Mouse (Mus musculus) cerebellum, postnatal 4 days (tissue): ENCODE data around the gene Cenpb.
A peak's percentile ranks its signal among the peaks of the same experiment; 100 is the strongest.

ENCODE experiments used
- DNase-seq, 2 experiments: peaks; one replicate each; pipeline ENCODE4 v3.0.0; 2022; ENCODE audit warnings: low spot score in 2 of 2, mixed read lengths in 1 of 2

Gene Cenpb

DNA sequence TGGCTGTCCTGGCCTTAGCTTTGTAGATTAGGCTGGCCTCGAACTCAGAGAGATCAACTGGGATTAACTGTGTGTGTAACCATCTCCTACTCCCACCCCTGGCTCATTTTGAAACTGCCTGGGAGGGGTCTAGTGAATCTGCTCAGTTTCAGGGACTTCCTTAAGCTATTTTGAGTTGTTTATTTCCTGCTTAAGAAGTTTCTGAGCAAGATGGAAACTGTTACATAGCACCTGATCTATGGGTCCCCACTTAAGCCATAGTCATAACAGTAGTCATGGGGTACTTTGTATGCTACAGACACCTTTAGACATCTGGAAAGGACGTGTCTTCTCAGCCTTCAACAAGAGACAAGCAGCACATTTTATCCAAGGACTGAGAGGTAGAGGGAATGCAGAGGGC, 20.8 kb upstream of the Cenpb start:
- DNase-seq = no peak

DNA sequence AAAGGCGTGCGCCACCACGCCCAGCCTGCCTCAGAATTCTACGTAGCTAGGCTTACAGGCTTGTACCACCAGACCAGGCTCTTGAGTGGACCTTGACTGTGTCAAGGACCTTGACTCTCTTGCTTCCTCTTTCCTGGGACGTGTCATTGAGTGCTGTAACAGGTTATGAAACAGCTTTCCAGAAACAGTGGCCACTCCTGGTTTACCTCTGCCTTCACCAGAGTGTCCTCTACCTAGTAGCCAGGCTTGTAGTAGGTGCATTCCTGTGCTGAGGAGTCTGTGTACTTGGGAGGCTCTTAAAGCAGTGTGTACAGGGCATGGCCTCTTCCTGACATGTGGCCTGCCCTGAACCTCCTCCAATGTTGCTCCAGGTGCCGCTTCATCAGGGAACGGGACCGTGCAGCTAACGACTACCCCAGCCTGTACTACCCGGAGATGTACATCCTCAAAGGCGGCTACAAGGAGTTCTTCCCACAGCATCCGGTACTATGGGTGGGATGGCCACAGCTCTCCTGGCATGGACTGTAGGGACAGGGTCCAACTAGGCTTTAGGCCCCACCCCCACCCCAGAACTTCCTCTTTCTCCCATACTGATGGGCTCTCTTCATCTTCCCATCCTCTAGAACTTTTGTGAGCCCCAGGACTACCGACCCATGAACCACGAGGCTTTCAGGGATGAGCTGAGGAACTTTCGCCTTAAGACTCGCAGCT, 16.9 kb upstream of the Cenpb start:
- no peak for DNase-seq

DNA sequence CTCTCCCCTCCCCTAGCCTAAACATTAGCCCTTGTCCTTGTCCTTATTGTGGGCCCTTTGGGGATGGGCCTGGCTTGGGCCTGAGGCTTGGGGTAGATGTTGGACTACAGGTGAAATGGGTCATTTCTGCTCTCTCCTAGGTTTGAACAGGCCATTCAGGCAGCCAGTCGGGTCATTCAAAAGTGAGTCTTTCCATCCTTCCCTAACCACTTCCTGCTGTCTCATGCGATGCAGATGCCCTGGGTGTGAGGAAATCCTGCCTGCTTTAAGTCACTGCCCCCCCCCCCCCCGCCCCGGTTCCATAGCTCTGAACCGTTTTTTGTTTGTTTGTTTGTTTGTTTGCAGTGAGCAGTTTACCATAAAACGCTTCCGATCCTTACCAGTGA, 11.1 kb upstream of the Cenpb start:
- DNase-seq = no peak

DNA sequence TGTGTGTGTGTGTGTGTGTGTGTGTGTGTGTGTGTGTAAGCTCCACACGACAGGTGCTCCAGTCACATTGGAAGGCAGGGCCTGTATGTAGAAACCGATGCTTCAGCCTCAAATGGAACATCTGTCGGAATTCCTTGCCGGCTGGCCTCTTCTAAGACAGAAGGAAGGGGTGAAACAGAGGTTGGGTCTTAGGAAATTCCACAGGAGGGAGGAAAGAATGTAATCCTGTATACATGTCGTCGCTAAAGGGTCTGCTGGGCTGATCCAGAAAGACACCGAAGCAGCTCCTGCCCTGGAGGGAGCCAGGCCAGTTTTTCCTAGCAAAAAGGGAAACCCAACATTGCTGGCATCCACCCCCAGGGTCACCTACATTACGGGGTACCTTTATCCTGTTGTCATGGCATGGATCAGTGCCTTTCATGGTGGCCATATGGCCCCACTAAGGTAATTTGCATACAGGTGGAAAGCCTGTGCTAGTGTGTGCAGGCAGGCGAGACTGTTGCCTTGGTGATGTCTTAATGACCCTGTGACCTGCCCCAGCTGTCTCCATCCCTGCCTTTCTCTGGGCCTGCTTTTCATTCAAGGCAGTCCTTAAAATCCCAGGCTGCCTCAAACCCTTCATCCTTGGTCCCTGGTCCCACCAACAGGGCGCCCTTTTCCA, 10.6 kb upstream of the Cenpb start:
- no peak for DNase-seq

DNA sequence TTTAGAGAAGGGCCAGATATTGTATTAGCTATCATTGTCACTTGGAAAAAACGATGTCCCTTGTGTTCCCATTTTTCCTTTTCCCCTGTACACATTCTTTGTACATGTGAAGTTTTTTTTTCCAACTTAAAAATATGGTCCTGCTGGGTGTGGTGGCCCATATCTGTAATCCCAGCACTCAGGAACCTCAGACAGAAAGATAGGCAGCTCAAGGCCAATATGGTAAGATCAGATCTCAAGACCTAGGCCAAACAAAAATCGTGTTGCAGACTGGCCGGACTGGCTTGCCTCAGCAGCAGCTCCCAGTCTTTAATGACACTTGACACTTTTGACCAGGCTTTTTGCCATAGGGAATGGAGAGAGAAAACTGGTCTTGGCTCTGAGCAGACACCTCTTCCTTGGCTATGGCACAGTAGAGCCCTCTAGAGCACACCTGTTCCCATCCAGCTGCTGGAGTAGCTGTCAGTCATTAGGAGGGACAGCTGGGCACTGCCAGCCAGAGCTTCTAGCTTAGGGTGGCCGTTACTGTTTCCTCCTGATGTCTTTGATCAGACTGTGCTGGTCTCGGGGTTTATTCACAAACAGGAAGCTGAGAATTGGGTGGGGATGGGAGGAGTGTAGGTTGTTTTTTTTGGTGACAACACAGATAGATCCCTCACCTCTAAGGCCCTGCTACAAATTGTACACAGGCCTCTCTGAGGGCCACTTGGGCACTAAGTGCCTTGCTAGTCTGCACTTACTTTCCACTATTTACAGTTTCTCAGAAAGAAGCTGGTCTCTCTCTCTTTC, 9.8 kb upstream of the Cenpb start:
- DNase-seq = no peak

GRCm38 (mm10) chr2:131188311-131188710, 8.4 kb upstream of the Cenpb start:
- DNase-seq = no peak

- no peak for DNase-seq
These were observed 7.7 kb upstream of the Cenpb start for GRCm38 (mm10) chr2:131187602-131187922.

GRCm38 (mm10) chr2:131186771-131187601, 7.1 kb upstream of the Cenpb start, which contains the start of the genes Cdc25b and Spef1:
Gene Cdc25b (plus strand): TSS chr2:131186949.
Gene Spef1 (minus strand): TSS chr2:131187282.
- peak; percentile 63 to 82 for DNase-seq

DNA sequence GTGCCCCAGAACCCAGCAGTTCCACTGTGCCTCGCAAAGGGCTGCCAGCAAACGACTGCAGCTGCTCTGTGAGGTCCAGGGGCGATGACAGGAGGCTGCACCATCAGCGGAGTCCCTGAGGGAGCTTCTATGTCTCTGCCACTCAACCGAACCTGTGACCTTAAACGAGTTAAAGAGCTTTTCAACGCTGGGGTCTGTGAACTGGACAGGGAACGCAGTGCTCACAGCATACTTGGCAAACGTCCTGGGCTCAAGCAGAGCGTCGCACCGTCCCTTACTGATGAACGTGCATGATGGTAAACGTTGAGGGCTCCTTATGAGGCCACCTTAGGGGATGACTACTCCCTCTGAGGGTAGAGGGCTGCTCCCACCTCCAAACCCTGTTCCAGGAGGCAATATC, 6.5 kb upstream of the Cenpb start:
- no peak for DNase-seq

GRCm38 (mm10) chr2:131179246-131179886, 501 bp downstream of the Cenpb start:
- DNase-seq = peak in 1 of 2 experiments; percentile 71

GRCm38 (mm10) chr2:131178828-131179245, 1.0 kb downstream of the Cenpb start:
- peak in 1 of 2 experiments; percentile 23 for DNase-seq

GRCm38 (mm10) chr2:131177932-131178331, 1.9 kb downstream of the Cenpb start:
- DNase-seq = no peak

DNA sequence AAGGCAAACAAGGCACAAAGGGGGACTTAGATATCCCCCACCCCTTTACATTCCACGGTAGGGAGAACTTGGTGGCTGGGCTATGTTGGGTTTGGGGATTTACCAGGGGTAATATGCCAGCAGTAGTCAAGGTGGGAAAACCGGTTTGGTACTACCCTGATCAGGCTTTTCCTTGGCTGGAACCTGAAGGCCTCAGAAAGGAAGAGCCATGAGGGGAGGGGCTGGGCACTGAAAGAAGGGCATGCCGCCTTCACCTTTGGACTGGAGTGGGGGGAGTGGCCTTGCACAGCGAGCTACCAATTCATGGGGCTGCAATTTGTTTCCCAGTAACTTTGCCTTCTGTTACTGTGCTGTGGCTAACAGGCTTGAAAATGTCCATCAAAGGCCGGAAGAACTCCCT, 3.4 kb downstream of the Cenpb start:
- DNase-seq = no peak

DNA sequence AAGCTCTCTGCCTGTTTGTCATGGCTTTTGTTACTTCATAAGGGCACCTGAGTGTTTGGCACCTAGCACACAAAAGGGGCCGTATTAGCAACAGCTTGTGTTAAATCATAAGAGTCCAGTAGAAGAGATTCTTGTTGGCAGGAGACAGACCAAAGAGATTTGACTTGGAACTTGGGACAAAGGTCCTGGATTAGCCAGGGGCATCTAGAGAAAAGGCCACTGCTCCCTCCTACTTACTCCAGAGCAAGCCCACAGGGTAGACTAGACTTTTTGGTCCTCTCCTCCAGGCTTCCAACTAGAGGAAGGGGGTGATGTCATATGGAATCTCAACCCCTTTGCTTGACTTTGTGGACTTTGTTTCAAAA, 3.9 kb downstream of the Cenpb start:
- no peak for DNase-seq

GRCm38 (mm10) chr2:131175286-131175944, 4.5 kb downstream of the Cenpb start:
- DNase-seq = no peak

DNA sequence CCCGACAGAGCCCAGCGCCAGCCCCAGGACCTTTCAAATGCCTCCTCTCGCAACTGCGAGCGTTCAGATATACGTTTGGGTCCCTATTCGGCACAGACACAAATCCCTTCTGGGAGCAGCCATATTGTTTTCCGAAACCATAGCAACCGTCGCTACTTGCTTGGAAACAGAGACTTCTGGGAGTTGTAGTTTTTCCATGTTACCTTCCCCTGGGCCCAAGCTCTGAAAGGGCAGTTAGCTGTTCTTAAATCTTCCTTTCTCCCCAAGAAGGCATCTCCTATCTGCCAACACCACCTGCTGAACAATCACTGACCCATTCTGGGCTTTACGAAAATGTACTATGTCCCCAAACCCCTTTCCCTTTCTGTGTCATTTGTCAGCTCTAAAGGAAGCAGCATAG, 5.2 kb downstream of the Cenpb start:
- peak in 1 of 2 experiments; percentile 38 for DNase-seq

DNA sequence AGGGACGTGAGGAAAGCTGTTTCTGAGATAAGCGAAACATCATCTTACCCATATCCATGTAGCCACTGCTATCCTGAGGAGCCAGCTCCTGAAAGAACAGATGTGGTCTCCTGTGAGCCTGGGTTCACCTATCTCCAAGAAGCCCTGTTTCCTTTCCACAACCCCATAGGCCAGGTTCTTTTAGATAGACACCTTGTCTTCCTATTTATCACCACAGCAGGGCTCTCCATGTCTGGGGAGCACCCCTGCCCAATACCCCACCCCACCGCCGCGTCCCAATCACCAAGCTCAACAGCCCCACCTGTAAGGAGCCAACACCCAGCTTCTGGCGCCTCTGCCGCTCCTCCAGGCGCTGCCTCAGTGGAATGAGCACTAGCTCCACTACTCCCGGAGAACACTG, 7.5 kb downstream of the Cenpb start:
- DNase-seq = no peak

DNA sequence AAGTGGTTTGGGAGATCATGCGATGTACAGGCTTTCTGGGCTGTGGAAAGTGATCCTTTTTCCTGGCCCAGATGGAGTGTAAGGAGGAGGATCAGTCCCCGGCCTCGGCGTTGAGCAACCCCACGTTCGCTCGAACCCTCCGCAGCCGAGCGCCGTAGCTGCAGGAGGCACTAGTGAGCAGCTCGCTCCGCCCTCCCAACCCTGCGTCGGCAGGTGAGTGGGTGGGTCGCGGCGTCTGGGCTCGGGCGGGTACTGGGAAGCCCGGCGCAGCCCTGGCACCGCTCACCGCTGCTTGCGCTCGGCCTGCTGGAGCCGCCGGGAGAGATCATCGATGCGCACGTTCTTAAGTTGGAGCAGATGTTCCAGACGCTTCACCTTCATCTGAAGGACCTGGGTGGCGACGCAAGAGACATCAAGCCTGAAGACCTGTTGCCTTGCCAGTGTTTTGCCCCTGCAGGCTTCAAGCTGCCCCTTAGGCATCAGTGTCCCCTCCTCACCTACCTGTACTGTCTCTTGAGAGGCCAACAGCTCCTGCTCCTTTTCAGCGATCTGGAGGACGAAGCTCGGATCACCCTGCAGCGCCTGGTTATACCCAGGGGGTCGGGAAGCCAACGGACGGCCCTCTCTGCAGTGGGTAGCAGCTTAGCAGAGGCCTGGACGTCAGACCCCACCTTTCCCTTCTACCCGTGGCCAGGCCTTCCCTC, 8.3 kb downstream of the Cenpb start:
- DNase-seq = peak in 1 of 2 experiments; percentile 42

DNA sequence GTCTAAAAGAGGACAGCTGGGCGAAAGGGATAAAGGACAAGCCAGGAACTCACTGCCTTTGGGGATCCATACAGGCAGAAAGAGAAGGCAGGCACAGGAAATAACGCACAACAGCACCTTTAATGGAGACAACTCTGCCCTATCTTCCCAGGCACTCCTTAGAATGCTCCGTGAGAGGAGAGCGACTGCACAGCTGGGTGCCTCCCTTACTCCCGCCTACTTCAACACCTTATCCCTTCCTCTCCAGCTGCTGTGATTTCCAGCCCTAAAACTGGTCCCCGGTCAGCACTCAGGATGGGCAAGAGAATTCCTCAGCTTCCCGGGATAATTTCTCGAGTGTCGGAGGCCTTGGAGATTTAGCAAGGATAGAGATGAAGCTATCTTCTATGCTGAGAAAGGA, 8.9 kb downstream of the Cenpb start:
- no peak for DNase-seq

- DNase-seq = no peak
These were observed 11.0 kb downstream of the Cenpb start for GRCm38 (mm10) chr2:131168914-131169313.
